Mouse (Mus musculus): ENCODE measurements around the gene Prm2.
A peak's percentile ranks its signal among the peaks of the same experiment; 100 is the strongest.

Prm2 gene

DNA sequence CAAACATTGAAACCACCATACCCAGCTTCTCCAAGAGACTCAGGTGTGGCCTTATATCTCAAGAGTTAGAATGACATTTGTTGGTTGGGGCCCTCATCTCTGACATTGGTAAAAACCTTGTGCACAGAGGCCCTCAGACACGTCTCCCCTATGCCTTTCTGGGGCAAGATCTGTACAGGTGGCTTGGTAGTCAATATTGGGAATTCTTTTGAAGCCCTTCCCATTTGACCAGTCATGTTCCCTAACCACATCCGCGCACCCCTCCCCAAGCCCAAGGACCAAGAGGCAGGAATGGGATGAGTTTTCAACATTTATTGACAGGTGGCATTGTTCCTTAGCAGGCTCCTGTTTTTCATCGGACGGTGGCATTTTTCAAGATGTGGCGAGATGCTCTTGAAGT, at the start of gene Prm2:
Prm2 (minus strand) TSS at position 101 of the 400 bp plus-strand sequence.
- DNase-seq: no peak

DNA sequence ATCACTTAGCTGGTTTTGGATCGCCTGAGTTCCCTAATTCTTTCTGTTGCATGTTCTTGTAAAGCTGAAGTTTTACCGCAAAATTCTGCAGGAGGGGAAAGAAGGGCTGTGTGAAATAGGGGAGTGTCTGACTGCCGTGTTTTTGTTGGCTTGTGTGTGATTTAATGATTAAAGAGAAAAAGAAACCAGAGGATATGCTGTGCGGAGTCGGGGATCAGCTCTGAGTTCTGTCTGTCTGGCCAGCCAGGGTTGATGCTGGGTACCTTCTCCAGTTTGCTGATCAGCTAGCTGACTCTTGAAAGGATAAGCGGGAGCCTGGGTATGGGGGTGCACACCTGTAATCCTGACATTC, 48.4 kb upstream of the Prm2 start:
- no peak for DNase-seq

DNA sequence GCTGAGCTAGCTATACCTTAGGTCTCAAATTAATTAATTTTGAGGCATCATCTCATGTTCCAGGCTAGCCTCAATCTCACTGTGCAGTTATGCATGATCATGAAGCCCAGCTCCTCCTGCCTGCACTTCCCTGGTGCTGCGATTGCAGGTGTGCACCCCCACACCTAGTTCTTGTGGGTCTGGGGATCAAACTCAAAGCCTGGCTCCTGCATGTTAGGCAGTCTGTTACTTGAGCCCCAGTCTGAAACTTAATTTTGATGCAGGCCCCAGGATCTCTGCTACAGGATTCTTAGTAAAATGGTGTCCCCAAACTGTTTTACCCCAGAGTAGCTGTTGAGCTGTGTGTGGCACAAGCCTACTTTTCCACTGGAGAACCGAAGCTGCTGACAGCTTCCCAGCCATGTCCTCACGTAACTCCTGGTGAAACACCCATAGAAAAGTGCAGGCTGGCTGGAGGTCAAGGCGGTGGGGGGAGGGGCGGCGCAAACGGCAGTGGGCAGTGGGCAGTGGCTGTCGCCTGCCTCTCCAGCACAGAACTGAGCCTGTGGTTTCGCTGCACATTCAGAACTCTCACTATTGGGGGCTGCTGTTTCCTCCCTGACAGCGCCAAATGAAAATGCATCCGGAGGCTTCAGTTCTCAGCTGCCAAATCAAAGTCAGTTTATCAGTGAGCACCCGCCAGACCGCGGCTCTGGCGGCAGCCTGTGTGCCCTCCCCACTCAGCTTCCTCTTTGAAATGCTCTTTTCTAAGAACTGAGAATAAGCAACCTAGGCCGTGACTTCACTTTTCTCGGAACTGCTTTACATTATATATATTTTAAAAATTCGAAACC, 47.8 kb upstream of the Prm2 start:
- DNase-seq: no peak

DNA sequence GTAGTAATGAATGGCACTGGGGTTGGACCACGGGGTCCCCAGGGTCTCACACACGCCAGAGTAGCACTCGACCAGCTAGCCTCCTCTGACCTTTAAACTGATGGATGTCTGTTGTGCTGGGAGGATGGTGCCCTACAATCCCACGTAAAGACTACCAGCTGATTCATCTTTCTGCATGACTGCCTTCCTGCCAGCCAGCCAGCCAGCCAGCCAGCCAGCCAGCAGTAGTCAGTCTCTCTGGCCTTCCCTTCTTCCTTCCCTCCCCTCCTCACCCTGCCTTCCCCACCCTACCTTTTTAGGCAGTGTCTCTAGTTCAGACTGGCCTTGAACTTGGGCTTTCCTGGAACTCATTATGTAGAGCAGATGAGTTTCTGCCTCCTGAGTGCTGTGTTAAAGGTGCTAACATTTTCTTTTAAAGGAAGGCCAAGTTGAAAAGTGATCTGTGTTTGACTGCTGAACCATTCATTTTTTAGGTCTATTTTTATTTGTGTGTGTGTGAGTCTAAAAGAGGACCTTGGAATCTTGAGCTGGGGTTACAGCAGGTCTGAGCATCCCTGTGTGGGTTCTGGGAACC, 46.4 kb upstream of the Prm2 start:
- DNase-seq: no peak

DNA sequence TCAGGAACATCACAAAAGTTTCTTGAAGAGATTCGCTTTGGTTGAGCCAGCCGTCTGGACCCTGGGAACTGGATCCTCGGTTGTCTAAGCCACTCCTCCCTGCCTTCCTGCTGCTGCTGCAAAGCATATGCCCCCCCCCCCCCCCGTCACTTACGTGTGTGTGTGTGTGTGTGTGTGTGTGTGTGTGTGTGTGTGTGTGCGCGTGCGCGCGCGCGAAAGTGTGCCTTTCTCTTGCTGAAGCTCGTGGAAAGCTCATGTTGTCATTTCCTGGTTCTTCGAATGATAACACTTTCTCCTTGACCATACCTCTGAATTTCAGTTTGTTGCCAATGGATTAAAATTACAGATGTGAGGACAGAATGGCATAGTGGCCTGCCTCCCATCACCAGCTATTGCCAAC, 44.1 kb upstream of the Prm2 start:
- DNase-seq: no peak

DNA sequence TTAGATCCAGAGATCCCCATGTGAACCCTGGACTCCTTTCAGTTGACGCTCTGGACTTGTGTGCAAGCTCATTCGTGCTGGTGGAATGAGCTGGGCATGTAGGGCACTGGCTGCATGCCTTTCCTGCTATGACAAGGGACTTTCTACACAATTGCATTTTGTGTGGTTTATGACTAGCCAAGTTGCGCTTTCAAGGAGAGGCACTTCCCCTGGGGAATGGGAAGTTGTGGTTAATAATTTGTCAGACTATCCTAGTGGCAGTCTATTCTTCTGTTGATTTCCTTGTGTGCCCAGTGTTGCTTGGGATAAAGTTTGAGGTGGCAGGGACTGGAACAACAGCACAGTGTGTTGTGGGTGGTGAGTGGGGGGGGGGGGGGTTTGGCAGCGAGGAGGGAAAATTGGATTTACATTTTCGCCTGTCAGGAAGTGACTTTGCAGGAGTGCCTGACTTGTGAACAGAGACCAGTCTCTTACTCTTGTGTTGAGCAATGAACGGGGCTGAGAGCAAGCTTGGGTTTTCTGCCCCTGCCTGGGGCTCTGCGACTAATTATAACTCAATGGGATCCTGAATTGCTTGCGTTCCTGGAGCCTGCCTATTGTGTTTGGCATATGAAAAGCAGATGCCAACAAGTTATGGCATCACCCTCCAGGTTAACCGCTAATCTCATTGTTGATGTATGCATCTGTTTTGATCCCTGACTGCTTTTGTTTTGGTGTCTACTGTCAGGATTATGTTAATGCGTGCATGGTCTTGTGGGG, 42.7 kb upstream of the Prm2 start:
- DNase-seq: no peak

DNA sequence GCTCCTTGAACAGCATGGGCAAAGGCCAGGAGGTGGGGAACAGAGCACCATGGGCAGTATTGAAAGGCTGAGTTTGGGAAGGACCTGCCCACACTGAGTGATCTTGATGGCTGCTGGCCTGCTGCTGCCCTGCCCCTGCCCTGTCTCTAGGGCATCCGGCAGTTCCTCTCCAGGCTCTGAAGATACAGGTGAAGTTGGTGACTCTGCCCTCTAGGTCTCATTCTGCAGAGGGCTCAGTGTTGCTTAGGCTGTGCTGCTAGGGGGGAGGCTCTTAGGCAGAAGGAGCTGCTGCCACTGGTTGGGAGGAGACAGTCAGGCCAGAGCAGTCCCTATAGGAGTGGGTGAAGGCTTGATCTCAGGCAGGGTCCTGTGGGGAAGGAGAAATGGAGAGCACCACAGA, 42.0 kb upstream of the Prm2 start:
- DNase-seq: no peak

DNA sequence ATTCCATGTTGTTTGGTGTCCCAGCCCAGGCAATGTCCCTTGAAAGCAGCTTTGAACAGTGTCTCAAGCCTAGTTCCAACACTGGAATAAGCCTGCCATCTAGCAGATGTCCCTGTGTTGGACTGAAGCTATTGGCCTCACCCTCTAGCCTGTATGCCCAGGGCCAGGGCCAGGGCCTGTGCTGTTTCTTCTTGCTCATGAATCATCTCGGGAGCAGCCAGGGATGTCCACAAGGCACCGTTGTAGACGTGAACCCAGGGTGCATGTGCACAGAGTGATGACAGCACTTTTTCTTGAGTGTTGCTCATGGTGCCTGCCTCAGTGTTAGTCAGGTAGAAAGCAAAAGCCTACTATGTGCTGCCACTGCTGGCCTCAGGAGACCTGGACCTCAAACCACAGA, 41.3 kb upstream of the Prm2 start:
- DNase-seq: no peak

DNA sequence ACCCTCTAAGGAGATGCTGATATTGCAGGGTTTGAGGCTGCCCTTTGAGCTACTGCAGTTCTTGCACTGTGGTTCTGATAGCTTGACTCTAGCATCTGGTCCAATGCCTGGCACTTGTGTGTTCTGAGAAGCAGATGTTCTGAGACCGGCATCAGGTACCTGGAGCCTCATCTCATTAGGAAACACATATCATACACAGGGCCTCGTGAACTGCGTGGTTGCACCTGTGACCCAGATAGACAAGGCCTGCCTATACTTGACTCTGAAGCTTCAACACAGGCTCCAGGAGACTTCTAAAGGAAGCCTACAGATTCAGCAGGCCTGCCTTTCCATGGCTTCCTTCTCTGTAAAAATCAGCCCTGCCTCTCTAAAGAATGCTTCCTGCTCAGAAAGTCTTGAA, 40.5 kb upstream of the Prm2 start:
- no peak for DNase-seq

DNA sequence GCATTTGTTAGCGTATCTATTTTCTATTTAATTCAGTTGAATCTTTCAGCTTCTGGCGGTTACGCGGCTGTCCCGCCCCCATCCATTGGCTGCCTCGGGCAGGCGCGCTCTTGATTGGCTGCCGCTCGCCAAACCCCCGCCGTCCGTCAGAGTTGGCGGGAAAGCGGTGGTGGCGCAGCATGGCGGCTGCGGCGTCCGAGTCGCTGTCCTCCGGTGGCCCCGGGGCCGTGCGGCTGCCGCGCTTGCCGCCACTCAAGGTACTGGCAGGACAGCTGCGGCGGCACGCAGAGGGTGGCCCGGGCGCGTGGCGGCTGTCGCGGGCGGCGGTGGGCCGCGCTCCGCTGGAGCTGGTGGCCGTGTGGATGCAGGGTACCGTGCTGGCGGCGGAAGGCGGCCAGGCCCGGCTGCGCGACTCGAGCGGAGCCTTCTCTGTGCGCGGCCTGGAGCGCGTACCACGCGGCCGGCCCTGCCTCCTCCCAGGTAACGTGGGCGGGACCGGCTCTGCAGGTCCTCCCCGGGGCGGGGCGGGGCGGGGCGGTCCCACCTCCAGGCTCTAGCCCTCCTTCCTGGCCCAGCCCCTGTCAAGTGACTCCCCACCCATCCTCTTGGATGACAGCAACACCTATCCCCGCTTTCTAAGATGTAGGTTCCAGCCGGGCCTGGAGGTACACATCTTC, 39.1 kb upstream of the Prm2 start, which contains the start of gene Rmi2:
Rmi2 (plus strand) TSS at position 149 of the 677 bp plus-strand sequence.
- DNase-seq: peak; percentile 85

DNA sequence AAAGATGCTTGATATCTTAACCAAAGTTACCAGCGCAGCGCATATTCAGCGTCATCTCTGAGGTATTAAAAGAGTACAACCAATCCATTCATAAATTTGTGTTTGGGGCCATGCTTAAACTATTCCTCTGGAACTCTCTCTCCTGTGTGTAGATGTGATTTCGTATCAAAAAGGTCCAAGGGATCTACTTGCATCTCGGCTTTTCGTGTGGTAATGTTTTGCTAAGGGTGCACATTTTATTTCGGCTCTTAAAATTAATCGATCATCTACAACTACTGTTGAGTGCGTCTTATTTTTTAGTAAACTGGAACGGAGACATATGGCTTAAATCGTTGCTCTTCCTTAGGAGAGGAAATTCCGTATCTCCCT, 38.6 kb upstream of the Prm2 start:
- no peak for DNase-seq

DNA sequence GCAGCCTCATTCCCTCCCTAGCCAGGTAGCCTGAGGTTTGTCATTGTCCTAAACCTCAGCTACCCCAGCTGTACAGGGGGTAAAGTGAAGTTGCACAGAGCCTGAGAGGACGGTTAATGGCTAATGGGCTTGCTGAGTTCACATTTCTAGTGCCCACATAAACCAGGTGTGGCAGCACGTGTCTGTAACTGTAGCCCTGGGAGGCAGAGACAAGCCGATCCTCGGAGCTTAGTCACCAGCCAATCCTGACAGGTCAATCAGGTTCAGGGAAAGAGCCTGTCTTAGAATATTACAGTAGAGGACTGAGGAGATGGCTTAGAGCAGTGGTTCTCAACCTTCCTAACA, 32.5 kb upstream of the Prm2 start:
- no peak for DNase-seq

DNA sequence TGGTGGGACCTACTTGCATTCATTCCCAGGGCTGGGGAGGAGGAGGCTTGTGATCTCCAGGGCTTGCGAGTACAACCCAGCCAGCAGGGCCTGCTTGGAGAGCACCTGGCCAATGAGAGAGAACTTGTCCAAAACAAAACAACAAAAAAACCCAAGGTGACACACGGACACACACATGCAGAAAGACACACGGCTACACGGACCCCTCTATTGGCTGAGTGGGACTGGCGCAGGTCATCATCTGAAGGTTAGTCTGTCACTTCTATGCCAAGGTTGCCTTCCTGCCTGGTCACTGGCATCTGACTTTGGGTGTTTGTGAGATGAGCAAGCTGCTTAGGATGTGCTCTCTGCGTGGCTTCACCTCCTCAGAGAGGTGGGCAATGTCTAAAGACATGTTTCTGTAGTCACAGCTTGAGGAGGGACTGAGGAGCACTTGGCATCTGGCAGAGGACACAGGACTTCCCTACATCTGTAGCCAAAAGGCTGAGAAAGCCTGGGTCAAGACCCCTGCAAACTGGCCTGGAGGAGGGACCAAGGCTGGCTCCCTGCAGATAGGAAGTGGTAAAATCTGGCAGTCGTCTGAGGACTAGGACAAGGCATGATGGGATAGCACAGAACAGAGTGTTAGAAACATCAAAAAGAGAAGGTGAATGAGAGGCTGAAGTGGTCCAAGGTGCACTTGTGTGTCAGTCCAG, 32.0 kb upstream of the Prm2 start:
- DNase-seq: no peak

DNA sequence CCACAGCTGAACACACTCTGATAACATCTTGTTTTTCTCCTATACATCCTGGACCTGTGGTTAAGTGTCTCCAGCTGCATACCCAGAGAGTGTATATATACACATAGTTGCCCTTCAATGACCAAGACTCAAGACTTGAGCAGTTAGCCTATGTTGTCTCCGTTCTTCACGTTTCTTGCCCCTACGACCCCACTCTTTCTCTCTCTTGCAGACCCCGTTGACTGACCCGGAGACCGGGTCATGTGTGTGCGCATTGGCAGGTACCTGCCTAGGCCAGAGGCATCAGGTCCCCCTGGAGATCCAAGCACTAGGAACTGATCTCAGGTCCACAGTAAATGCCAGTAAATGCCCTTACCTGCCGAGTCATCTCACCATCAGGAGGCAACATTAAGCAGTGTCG, 31.3 kb upstream of the Prm2 start:
- no peak for DNase-seq

DNA sequence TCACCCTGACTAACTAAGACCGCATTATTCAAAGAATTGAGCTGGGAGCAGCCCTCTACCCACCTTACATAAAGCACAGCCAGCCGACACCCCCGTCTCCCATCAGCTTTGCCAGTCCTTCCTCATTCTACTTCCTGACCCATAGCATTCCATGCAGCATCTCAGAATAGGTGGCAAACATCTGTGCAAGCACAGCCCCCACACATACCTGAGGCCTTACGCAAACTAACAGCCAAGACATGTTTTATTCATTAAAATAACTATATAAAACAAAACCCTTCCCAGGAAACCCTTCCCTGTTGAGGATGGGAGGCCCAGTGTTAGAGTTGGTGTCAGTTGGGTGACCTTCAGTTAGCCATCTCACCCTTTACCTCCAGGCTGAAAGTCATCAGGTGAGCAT, 29.9 kb upstream of the Prm2 start:
- no peak for DNase-seq

DNA sequence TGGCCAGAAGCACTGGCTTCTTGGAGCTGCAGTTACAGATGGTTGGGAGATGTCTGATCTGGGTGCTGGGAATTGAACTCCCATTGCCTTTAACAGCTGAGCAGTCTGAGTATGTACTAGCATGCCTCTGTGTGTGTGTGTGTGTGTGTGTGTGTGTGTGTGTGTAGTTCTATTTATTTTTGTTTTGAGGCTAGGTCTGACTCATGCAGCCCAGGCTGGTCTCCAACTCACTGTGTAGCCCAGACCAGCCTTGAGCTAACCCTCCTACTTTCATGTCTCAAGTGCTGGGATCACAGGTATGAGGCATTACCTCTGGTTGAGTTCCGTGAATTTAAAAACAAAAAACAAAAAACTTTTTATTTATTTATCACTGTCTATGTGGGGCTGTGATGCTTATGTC, 28.6 kb upstream of the Prm2 start:
- no peak for DNase-seq

DNA sequence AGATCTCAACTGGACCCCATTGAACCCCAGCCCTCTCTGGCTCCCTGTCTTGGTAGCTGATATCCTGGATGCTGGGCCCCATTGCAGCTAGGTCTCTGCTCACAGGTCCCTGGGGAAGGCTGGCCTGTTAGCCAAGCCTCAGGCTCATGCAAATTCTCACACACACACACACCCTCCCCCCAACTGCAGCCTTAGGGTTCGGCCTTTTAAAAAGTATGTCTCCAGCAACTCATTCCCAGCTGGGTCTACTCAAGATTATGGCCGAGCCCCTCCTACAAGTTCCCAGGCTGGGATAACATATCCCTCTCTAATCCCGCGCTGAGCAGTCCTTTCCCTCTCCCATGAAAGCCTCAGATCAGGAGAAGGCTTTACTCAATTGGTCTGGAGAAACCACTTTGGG, 25.5 kb upstream of the Prm2 start:
- no peak for DNase-seq

DNA sequence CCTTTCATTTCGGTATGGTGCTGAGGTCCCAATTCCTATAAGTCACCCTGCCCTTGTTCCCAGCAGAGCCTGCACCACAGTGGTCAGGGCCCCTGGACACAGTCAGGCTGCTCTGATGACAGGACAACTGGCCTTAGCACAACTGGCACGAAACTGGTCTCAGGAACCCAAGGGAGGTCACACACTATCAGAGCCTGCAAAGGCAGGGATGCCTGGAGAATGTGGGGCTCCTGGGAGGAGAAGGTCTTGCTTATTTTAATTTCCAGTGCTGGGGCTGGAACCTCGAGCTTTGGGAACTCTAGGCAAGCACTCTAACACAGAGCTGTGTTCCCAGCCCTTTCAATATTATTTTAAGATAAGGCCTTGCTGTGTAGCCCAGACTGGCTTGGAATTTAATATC, 24.0 kb upstream of the Prm2 start:
- no peak for DNase-seq

DNA sequence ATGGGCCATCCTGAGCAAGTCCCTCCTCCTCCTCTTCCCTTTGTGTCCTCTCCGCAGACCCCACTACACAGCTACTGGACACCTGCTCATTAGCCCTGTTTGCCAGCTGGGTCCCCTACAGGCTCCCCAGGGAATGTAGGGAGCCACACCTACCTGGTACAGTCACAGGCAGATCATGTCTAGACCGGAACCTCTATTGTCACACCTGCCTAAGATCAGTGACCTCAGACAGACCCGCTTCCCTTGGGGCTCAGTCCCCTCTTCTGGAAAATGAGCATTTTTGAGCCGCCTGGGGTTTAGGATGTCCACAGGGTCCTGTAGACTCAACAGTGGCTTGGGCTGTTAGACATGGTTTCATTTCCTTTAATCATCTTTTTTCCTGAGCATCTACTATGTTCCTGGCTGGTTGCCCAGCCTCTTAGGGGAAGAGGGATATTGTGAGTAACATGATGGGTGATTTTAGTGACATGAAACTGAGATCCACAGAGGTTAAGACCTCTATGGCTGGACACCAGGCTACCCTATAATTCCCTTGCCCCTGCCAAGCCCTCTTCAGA, 22.7 kb upstream of the Prm2 start:
- DNase-seq: no peak

DNA sequence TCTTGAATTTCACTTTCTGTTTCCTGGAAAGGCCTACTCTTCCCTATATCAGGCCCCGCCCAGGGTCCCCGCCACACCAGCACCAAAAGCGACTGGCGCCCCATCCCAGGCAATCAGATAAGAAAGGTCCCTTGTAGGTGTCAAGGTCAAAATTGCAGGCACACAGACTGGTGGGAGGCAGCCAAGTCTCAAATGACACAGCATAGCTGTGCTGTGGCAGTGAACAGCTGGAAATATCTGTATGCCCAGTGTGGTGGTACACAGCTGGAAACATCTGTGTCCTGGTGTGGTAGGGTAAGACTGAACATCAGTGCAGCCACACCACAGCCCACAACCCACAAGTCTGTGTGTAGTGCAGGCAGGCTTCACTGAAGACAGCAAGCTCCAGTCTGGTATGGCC, 18.9 kb upstream of the Prm2 start:
- DNase-seq: no peak

DNA sequence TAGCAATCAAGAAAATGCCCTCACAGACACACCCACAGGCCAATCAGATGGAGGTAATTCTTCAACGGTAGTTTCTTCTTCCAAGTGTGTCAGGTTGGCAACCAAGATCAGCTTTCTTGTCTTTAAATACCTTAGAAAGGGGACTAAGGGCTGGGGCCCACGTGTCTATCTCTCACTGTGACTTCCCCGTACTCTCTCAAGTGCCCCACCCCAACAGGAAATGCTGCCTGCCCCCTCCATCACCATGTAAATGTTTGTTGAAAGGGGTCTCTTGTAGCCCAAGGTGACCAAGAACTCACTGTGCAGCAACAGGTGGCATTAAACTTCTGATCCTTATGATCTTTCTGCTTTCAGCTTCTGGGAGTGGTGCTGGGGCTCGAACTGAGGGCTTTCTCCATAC, 17.8 kb upstream of the Prm2 start:
- no peak for DNase-seq

DNA sequence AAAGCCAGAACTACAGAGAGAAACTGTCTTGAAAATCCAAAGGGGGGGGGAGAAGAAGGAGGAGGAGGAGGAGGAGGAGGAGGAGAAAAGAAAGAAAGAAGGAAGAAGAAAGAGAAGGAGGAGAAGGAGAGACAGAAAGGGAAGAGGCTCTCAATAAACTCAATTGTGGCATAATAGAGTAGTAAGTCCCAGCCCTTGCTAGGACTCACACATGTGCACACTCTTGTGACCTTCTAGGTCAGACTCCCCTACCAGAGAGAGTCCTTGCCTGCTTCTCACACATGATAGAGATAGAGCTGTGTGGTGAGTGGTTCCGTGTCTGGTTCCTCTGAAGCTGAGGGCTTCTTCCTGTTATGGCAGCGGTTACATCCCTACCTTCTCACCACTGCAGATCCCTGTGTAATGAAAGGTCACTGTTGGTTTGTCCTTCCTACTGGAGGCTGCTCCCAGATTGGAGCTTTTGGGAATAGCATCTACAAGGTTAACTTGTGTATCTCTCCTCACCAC, 17.0 kb upstream of the Prm2 start, which contains the start of gene Gm11172:
Gm11172 (plus strand) TSS at position 51 of the 507 bp plus-strand sequence.
- DNase-seq: no peak

DNA sequence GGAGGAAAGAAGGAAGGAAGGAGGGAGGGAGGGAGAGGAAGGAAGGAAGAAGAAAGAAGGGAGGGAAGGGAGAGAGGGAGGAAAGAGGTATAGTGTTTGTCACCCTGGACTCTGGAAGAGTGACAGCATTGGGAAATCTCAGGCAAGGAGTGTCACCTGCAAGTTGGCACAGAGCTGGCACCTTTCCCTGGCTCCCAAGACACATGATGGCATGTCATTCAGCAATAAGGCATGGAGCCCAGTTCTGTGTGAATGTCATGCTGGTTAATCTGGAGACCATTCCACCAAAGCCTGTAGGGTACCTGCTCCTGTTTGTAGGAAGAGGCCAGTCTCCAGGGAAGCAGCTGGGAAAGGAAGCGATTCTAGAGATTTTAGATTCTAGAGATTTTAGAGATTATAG, 14.4 kb upstream of the Prm2 start:
- DNase-seq: peak; percentile 15

All from cerebellum, adult 11-12 months (tissue).